Mouse (Mus musculus): ENCODE measurements around the gene Gsg1l. TPM values are rescaled to one million over a fixed set of nuclear protein-coding genes. Genes with fewer than 3 reads are reported as not detected.

Gene Gsg1l
- total and polyA plus RNA-seq, 2 experiments from 2014 or later = 5.7 to 16.6 TPM

DNA sequence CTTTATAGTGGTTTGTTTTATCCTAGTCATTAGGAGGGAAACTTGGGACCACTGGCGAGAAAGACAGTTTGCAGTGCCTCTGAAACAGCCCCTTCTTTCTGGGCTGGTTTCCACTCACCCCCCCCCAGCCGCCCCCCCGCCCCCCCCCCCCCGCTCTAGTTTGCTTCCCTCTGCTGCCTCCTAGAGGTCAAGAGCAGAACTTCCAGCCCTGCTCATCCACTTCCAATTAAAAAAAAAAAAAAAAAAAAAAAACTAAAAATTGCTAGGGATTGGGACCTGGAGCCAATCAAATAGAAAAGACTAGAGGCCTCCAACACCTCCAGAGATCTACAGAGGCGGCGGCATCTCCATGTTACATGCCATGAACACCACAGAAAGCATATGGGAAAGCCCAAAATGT is 5.9 kb upstream of the Gsg1l start:
- H3K9ac ChIP-seq (replicated peaks; ENCODE audit: low read depth, low read length) = no peak overlapping the region
- no peak overlapping the region for H3K4me2 ChIP-seq (ENCODE audit: low read depth, low read length)
- TF ChIP-seq EP300 (IDR thresholded peaks at IDR 0.05; ENCODE audit: low read depth) (no peak), CTCF (IDR thresholded peaks at IDR 0.05; ENCODE audit: low read depth) (peak; percentile 42)
- DNase-seq (ENCODE audit: low spot score) (no peak), ATAC-seq (ENCODE audit: insufficient read depth, low read depth) (no peak)
- no peak overlapping the region for H3K4me3 ChIP-seq (ENCODE audit: low read depth, low read length)
- H3K36me3 ChIP-seq (replicated peaks; ENCODE audit: control insufficient read depth, insufficient read depth, low read length) = no peaks in the 10 kb centered on the region
- no peaks in the 10 kb centered on the region for H3K9me3 ChIP-seq (replicated peaks; ENCODE audit: control insufficient read depth, low read length)
- H3K27me3 ChIP-seq (ENCODE audit: control insufficient read depth, insufficient read depth, low read length) = peaks cover 11% of the 10 kb centered on the region; the same call in 1 of the 2 replicates
- no peak overlapping the region for H3K27ac ChIP-seq (ENCODE audit: low read depth)
- peaks cover 8% of the 10 kb centered on the region; the same call in 1 of the 2 replicates for H3K4me1 ChIP-seq (ENCODE audit: control insufficient read depth, insufficient read depth)
- WGBS = 18% methylated on average over 3 of the region's 6 CpGs

DNA sequence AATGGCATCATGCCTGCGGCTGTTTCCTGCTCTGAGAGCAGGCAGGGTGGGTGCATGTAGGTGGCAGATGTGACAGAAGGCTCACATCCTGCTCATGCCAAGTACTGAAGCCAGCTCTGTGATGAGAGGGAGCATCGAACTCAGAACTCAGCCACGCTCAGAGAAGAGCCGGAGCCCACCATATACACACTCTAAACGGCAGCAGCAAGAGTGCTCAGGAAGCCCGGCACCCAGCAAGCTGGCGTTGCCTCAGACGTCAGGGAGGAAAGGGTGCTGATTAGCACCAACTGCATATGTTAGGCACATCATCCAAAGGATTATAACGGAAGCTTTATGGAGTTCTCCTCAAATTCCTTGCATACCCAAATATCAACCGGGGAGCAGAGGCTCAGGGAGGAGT is 5.4 kb upstream of the Gsg1l start:
- H3K4me2 ChIP-seq (ENCODE audit: low read depth, low read length) = no peak overlapping the region
- peaks cover 16% of the 10 kb centered on the region for H3K27me3 ChIP-seq (ENCODE audit: control insufficient read depth, insufficient read depth, low read length)
- peaks cover 8% of the 10 kb centered on the region; the same call in 1 of the 2 replicates for H3K4me1 ChIP-seq (ENCODE audit: control insufficient read depth, insufficient read depth)
- no peak overlapping the region for H3K4me3 ChIP-seq (ENCODE audit: low read depth, low read length)
- DNase-seq (ENCODE audit: low spot score) = no peak
- no peak for ATAC-seq (ENCODE audit: insufficient read depth, low read depth)
- no peaks in the 10 kb centered on the region for H3K9me3 ChIP-seq (replicated peaks; ENCODE audit: control insufficient read depth, low read length)
- H3K9ac ChIP-seq (replicated peaks; ENCODE audit: low read depth, low read length) = no peak overlapping the region
- no peak overlapping the region for H3K27ac ChIP-seq (ENCODE audit: low read depth)
- H3K36me3 ChIP-seq (replicated peaks; ENCODE audit: control insufficient read depth, insufficient read depth, low read length) = no peaks in the 10 kb centered on the region
- TF ChIP-seq EP300 (IDR thresholded peaks at IDR 0.05; ENCODE audit: low read depth) (no peak), CTCF (IDR thresholded peaks at IDR 0.05; ENCODE audit: low read depth) (no peak)
- WGBS = 42% methylated on average over 10 of the region's 10 CpGs

DNA sequence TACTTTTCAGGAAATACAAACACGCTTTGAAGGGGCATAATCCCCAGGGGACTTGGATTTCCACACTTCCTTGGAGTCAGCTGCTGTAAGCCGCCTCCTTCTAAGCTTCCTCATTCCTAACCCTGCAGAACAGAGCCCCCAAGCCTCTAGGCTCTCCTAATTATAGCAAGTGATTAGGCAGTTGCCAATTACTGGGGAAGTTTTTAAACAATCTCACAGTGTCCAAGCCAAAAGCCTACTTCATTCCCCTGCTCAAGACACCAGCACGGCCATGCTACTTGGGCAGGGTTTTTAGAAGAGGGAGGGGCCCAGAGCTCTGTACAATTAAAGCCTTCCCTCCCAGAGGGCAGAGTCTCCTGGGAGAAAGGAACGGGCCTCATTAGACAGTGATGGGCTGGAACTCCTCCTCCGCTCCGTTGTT is 4.1 kb upstream of the Gsg1l start:
- peak; percentile 16; the same call in 1 of the 2 replicates for ATAC-seq (ENCODE audit: insufficient read depth, low read depth)
- H3K4me1 ChIP-seq (ENCODE audit: control insufficient read depth, insufficient read depth) = peaks cover 8% of the 10 kb centered on the region; the same call in 1 of the 2 replicates
- H3K4me2 ChIP-seq (ENCODE audit: low read depth, low read length) = no peak overlapping the region
- DNase-seq (ENCODE audit: low spot score) = peak; percentile 37
- H3K27ac ChIP-seq (ENCODE audit: low read depth) = no peak overlapping the region
- H3K27me3 ChIP-seq (ENCODE audit: control insufficient read depth, insufficient read depth, low read length) = peaks cover 29% of the 10 kb centered on the region
- no peaks in the 10 kb centered on the region for H3K9me3 ChIP-seq (replicated peaks; ENCODE audit: control insufficient read depth, low read length)
- H3K4me3 ChIP-seq (ENCODE audit: low read depth, low read length) = no peak overlapping the region
- H3K36me3 ChIP-seq (replicated peaks; ENCODE audit: control insufficient read depth, insufficient read depth, low read length) = no peaks in the 10 kb centered on the region
- WGBS = 18% methylated on average over 6 of the region's 6 CpGs
- TF ChIP-seq EP300 (IDR thresholded peaks at IDR 0.05; ENCODE audit: low read depth) (no peak), CTCF (IDR thresholded peaks at IDR 0.05; ENCODE audit: low read depth) (no peak)
- no peak overlapping the region for H3K9ac ChIP-seq (replicated peaks; ENCODE audit: low read depth, low read length)

DNA sequence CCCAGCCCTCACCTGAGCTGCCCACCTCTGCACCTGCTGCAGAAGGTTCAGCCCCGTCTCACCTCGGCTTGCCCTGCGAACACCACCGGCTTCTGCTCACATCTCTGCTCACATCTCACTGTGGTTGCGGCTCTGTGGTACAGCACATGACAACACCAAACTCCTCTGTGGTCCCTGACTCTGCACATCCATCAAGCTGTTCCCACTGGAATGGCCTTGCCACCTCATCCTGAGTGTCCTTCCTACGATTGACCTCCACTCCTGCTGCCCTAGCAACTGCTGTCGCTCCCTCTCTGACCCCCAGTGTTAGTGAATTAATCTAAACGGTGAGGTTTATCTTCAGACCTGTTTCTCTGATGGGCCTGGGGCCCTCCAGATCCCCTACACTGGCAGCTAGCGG is 2.9 kb upstream of the Gsg1l start:
- peaks cover 41% of the 10 kb centered on the region for H3K27me3 ChIP-seq (ENCODE audit: control insufficient read depth, insufficient read depth, low read length)
- no peak for ATAC-seq (ENCODE audit: insufficient read depth, low read depth)
- no peak overlapping the region for H3K4me2 ChIP-seq (ENCODE audit: low read depth, low read length)
- no peak for TF ChIP-seq EP300 (IDR thresholded peaks at IDR 0.05; ENCODE audit: low read depth)
- no peak for TF ChIP-seq CTCF (IDR thresholded peaks at IDR 0.05; ENCODE audit: low read depth)
- H3K36me3 ChIP-seq (replicated peaks; ENCODE audit: control insufficient read depth, insufficient read depth, low read length) = no peaks in the 10 kb centered on the region
- H3K9ac ChIP-seq (replicated peaks; ENCODE audit: low read depth, low read length) = no peak overlapping the region
- no peak overlapping the region for H3K4me3 ChIP-seq (ENCODE audit: low read depth, low read length)
- DNase-seq (ENCODE audit: low spot score) = no peak
- no peak overlapping the region for H3K27ac ChIP-seq (ENCODE audit: low read depth)
- H3K9me3 ChIP-seq (replicated peaks; ENCODE audit: control insufficient read depth, low read length) = no peaks in the 10 kb centered on the region
- H3K4me1 ChIP-seq (ENCODE audit: control insufficient read depth, insufficient read depth) = peaks cover 8% of the 10 kb centered on the region; the same call in 1 of the 2 replicates
- 89% methylated on average over 9 of the region's 9 CpGs for WGBS

DNA sequence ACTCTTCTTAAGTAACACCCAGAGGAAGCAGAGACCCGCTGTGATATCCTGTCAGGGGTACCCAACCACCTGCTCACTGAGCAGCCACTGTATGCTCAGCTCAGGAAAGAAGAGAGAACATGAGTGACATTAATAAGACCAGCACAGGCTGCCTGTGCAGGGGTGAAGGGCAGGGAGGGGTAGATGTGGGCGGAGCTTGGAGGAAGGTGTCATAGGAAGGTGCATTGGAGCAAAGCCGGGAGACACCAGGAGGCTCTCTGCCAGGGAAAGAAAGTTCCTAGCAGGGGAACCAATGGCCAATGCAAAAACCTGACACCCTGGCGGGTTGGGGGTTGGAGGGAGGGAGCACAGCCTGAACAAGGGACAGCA is 1.8 kb upstream of the Gsg1l start:
- ATAC-seq (ENCODE audit: insufficient read depth, low read depth) (no peak), DNase-seq (ENCODE audit: low spot score) (no peak)
- Histone ChIP-seq H3K9ac (replicated peaks; ENCODE audit: low read depth, low read length) (no peak overlapping the region), H3K4me2 (ENCODE audit: low read depth, low read length) (no peak overlapping the region), H3K27me3 (ENCODE audit: control insufficient read depth, insufficient read depth, low read length) (peaks cover 43% of the 10 kb centered on the region), H3K36me3 (replicated peaks; ENCODE audit: control insufficient read depth, insufficient read depth, low read length) (no peaks in the 10 kb centered on the region), H3K4me3 (ENCODE audit: low read depth, low read length) (no peak overlapping the region), H3K9me3 (replicated peaks; ENCODE audit: control insufficient read depth, low read length) (no peaks in the 10 kb centered on the region), H3K27ac (ENCODE audit: low read depth) (no peak overlapping the region), H3K4me1 (ENCODE audit: control insufficient read depth, insufficient read depth) (peaks cover 8% of the 10 kb centered on the region; the same call in 1 of the 2 replicates)
- TF ChIP-seq CTCF (IDR thresholded peaks at IDR 0.05; ENCODE audit: low read depth) (no peak), EP300 (IDR thresholded peaks at IDR 0.05; ENCODE audit: low read depth) (no peak)
- 37% methylated on average over 4 of the region's 4 CpGs for WGBS

DNA sequence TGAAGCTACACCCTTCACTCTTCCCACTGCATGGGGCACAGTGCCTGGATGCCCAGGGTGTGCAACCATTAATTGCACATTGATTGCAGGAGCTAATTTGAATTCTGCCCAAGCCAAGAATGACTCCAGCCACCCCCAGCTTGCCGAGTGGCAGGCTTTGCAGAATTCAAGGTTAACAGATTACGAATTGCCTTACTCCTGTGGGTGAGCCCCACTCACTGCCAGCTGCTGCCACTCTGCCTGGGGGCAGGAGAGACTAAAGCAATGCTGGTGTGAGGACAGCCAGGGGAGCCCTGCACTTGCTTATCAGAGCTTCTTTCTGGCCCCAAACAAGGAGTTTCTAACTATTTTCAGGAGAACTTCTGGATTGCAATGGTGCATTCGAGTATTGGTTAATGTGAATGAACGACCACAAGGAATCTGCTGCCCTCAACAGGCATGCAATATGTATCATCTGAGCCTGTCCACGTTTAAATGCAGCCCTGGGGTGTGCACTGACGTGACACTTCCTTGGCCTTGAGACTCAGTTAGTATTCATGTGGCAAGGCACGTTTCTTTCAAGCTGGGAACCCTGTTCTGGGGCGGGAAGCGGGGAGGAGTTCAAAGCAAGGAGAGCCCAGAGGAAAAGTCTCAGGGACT is 1.2 kb upstream of the Gsg1l start:
- peak; percentile 55 for TF ChIP-seq CTCF (IDR thresholded peaks at IDR 0.05; ENCODE audit: low read depth)
- no peak for TF ChIP-seq EP300 (IDR thresholded peaks at IDR 0.05; ENCODE audit: low read depth)
- 21% methylated on average over 9 of the region's 9 CpGs for WGBS
- no peak overlapping the region for H3K4me2 ChIP-seq (ENCODE audit: low read depth, low read length)
- H3K4me3 ChIP-seq (ENCODE audit: low read depth, low read length) = no peak overlapping the region
- DNase-seq (ENCODE audit: low spot score) (peak; percentile 47), ATAC-seq (ENCODE audit: insufficient read depth, low read depth) (no peak)
- H3K36me3 ChIP-seq (replicated peaks; ENCODE audit: control insufficient read depth, insufficient read depth, low read length) = no peaks in the 10 kb centered on the region
- no peak overlapping the region for H3K9ac ChIP-seq (replicated peaks; ENCODE audit: low read depth, low read length)
- peaks cover 8% of the 10 kb centered on the region; the same call in 1 of the 2 replicates for H3K4me1 ChIP-seq (ENCODE audit: control insufficient read depth, insufficient read depth)
- H3K27me3 ChIP-seq (ENCODE audit: control insufficient read depth, insufficient read depth, low read length) = peaks cover 43% of the 10 kb centered on the region
- H3K27ac ChIP-seq (ENCODE audit: low read depth) = no peak overlapping the region
- no peaks in the 10 kb centered on the region for H3K9me3 ChIP-seq (replicated peaks; ENCODE audit: control insufficient read depth, low read length)
